Mouse (Mus musculus): ENCODE measurements around the gene Ergic3. TPM values are rescaled to one million over a fixed set of nuclear protein-coding genes. Genes with fewer than 3 reads are reported as not detected.

Ergic3 gene
- total RNA-seq, 2 experiments from 2014 or later: 11.4 to 98.0 TPM

DNA sequence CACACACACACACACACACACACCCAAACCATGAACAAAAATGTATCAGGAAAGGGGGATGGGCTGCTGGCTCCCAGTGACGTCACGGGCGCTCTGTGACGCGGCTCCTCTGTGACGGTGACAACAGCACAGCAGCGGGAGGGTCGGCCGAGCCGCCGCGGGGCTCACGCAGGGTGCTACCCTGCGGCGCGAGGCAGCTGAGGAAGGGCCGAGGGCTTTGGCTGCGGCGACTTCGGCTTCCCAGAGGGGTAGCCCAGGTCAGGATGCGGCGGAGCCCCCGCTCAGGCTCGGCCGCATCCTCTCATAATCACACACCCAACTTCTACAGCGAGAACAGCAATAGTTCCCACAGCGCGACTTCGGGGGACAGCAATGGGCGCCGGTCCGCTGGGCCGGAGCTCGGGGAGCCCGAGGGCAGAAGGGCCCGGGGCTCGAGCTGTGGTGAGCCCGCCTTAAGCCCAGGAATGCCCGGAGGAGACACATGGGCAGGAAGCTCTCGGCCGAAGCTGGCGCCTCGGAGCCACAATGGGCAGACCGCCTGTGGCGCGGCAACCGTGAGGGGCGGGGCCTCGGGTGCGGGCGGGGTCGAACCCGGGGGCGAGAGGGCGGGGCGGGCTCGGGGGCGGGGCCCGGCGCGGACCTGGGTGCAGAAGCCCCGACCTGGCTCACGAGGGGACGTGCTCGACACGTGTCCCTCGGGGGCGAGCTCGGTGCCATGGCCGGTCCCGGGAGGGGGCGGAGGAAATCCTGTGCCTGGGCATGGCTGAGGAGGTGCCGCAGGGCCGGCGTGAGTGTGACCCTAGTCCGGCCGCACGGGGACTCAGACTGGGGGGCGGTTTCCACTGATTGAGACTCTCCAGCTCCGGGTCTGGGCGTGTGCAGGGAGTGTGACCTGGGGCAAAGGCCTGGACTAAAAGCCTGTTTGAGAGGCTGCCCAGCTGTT lies 57.5 kb downstream of the Ergic3 start, which contains the start of gene Spag4:
Gene Spag4 (plus strand): TSS at position 77 of the 943 bp plus-strand sequence.
- peak; percentile 62 for ATAC-seq (replicated peaks; ENCODE audit: low FRiP score, poor library complexity, severe bottlenecking)

DNA sequence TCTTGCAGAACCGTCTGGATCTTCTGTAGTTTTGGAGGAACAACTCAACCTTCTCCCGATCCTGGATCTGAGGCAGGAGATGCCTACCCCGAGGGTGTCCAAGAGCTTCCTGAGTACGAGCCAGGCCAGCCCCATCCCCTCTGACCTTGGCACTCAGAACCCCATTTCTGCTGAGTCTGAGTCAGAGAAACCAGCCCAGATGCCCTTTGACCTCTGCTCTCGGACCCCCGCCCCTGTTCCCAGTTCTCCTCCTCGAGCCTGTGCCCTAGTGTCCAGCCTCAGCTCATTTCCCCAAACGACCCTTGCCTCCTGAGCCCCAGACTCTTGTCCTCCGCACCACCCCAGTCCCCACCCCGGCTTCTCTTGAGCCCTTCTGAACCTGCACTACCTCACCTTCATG lies 58.3 kb downstream of the Ergic3 start:
- no peak for ATAC-seq (replicated peaks; ENCODE audit: low FRiP score, poor library complexity, severe bottlenecking)

Other genes with a start within 250 kb of the Ergic3 start
- gene Mmp24, start 232.7 kb upstream of the Ergic3 start, total RNA-seq (2015; ENCODE audit: low replicate concordance): not detected in 2 replicates
- gene Mmp24, start 232.7 kb upstream of the Ergic3 start, total RNA-seq (2017; ENCODE audit: low replicate concordance): not detected in 2 replicates
- gene BC029722, start 188.6 kb upstream of the Ergic3 start, total RNA-seq (2015; ENCODE audit: low replicate concordance): 1.3 and 3.8 TPM in 2 replicates
- 2.4 and 3.5 TPM in 2 replicates for gene BC029722, start 188.6 kb upstream of the Ergic3 start, total RNA-seq (2017; ENCODE audit: low replicate concordance)
- 20.4 and 58.3 TPM in 2 replicates for gene Eif6, start 181.1 kb upstream of the Ergic3 start, total RNA-seq (2015; ENCODE audit: low replicate concordance)
- 17.0 and 22.2 TPM in 2 replicates for gene Eif6, start 181.1 kb upstream of the Ergic3 start, total RNA-seq (2017; ENCODE audit: low replicate concordance)
- not detected in 2 replicates for gene Fam83c, start 173.2 kb upstream of the Ergic3 start, total RNA-seq (2015; ENCODE audit: low replicate concordance)
- not detected in 2 replicates for gene Fam83c, start 173.2 kb upstream of the Ergic3 start, total RNA-seq (2017; ENCODE audit: low replicate concordance)
- 6.7 and 7.9 TPM in 2 replicates for gene Uqcc1, start 77.7 kb upstream of the Ergic3 start, total RNA-seq (2015; ENCODE audit: low replicate concordance)
- gene Uqcc1, start 77.7 kb upstream of the Ergic3 start, total RNA-seq (2017; ENCODE audit: low replicate concordance): 4.3 and 8.2 TPM in 2 replicates
- gene Gm15557, start 67.3 kb upstream of the Ergic3 start, total RNA-seq (2015; ENCODE audit: low replicate concordance): not detected in 2 replicates
- gene Gm15557, start 67.3 kb upstream of the Ergic3 start, total RNA-seq (2017; ENCODE audit: low replicate concordance): not detected in 2 replicates
- gene Gdf5, start 62.7 kb upstream of the Ergic3 start, total RNA-seq (2015; ENCODE audit: low replicate concordance): not detected in 2 replicates
- gene Gdf5, start 62.7 kb upstream of the Ergic3 start, total RNA-seq (2017; ENCODE audit: low replicate concordance): not detected in 2 replicates
- 2.7 and 4.0 TPM in 2 replicates for gene Cep250, start 51.6 kb upstream of the Ergic3 start, total RNA-seq (2015; ENCODE audit: low replicate concordance)
- 8.5 and 11.7 TPM in 2 replicates for gene Cep250, start 51.6 kb upstream of the Ergic3 start, total RNA-seq (2017; ENCODE audit: low replicate concordance)
- gene 6430550D23Rik, start 68 bp upstream of the Ergic3 start, total RNA-seq (2015; ENCODE audit: low replicate concordance): not detected in 2 replicates
- 1.4 TPM in 1 of 2 replicates, not detected in the other for gene 6430550D23Rik, start 68 bp upstream of the Ergic3 start, total RNA-seq (2017; ENCODE audit: low replicate concordance)
- not detected in 2 replicates for gene Fer1l4, start 44.9 kb downstream of the Ergic3 start, total RNA-seq (2015; ENCODE audit: low replicate concordance)
- gene Fer1l4, start 44.9 kb downstream of the Ergic3 start, total RNA-seq (2017; ENCODE audit: low replicate concordance): not detected in 2 replicates
- gene Spag4, start 57.1 kb downstream of the Ergic3 start, total RNA-seq (2015; ENCODE audit: low replicate concordance): not detected in 2 replicates
- not detected in 2 replicates for gene Spag4, start 57.1 kb downstream of the Ergic3 start, total RNA-seq (2017; ENCODE audit: low replicate concordance)
- gene Cpne1, start 103.9 kb downstream of the Ergic3 start, total RNA-seq (2015; ENCODE audit: low replicate concordance): 13.2 and 13.6 TPM in 2 replicates
- gene Cpne1, start 103.9 kb downstream of the Ergic3 start, total RNA-seq (2017; ENCODE audit: low replicate concordance): 6.4 and 16.7 TPM in 2 replicates
- gene Rbm12, start 103.9 kb downstream of the Ergic3 start, total RNA-seq (2015; ENCODE audit: low replicate concordance): 21.1 and 22.7 TPM in 2 replicates
- 8.8 and 9.5 TPM in 2 replicates for gene Rbm12, start 103.9 kb downstream of the Ergic3 start, total RNA-seq (2017; ENCODE audit: low replicate concordance)
- gene Gm28036, start 119.0 kb downstream of the Ergic3 start, total RNA-seq (2015; ENCODE audit: low replicate concordance): 0.42 and 15.8 TPM in 2 replicates
- gene Gm28036, start 119.0 kb downstream of the Ergic3 start, total RNA-seq (2017; ENCODE audit: low replicate concordance): 5.3 and 14.0 TPM in 2 replicates
- 25.4 and 29.3 TPM in 2 replicates for gene Romo1, start 136.0 kb downstream of the Ergic3 start, total RNA-seq (2015; ENCODE audit: low replicate concordance)
- 12.7 TPM in 1 of 2 replicates, not detected in the other for gene Romo1, start 136.0 kb downstream of the Ergic3 start, total RNA-seq (2017; ENCODE audit: low replicate concordance)
- 6.3 and 17.8 TPM in 2 replicates for gene Nfs1, start 136.1 kb downstream of the Ergic3 start, total RNA-seq (2015; ENCODE audit: low replicate concordance)
- gene Nfs1, start 136.1 kb downstream of the Ergic3 start, total RNA-seq (2017; ENCODE audit: low replicate concordance): 12.8 and 13.7 TPM in 2 replicates
- 528 and 548 TPM in 2 replicates for gene Rbm39, start 172.2 kb downstream of the Ergic3 start, total RNA-seq (2015; ENCODE audit: low replicate concordance)
- gene Rbm39, start 172.2 kb downstream of the Ergic3 start, total RNA-seq (2017; ENCODE audit: low replicate concordance): 550 and 778 TPM in 2 replicates
- 12.7 and 13.6 TPM in 2 replicates for gene Phf20, start 188.4 kb downstream of the Ergic3 start, total RNA-seq (2015; ENCODE audit: low replicate concordance)
- 7.1 and 15.3 TPM in 2 replicates for gene Phf20, start 188.4 kb downstream of the Ergic3 start, total RNA-seq (2017; ENCODE audit: low replicate concordance)